Mouse (Mus musculus): ENCODE measurements around the gene Cyp2d10.

- TF ChIP-seq POLR2A (IDR thresholded peaks at IDR 0.05; ENCODE audit: borderline replicate concordance, extremely low read depth, insufficient read depth, insufficient read length, poor library complexity, severe bottlenecking) (no peak), CTCF (IDR thresholded peaks at IDR 0.05; ENCODE audit: borderline replicate concordance, extremely low read depth, insufficient read depth, insufficient read length) (no peak)
These were observed 53.3 kb downstream of the Cyp2d10 start for GRCm38 (mm10) chr15:82353745-82354113.

Measured in brain, embryonic 14.5 days (tissue).